Mouse (Mus musculus) thymus, postnatal 4 days (tissue): ENCODE measurements at regions not wholly inside any gene's neighbourhood (a gene's known extent, or its start where the extent isn't known, plus 50 kb on each side); places are given as distances from the start of the nearest gene placed in this dataset.
A peak's percentile ranks its signal among the peaks of the same experiment; 100 is the strongest.

ENCODE experiments used
- DNase-seq: peaks from one replicate; pipeline ENCODE4 v3.0.0; 2021

DNA sequence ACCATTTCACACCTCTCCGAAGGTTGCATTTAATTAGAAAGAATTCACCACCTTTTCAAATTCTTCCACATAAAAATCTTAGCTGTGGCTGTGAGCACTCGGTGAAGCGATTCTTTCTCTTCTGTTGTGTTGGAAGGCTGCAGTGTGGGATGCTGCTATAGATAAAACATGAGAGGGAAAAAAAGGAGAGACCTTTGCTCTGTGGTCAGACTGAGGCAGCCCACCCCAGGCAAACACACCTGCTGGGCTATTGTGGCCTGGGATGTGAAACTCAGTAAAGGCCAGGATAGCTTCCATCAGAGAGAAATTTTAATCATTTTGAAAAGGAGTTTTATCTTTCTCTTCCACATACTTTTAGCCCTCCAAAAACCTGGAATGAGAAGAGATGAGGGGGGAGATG lies 625.3 kb upstream of the Akr1e1 start:
- DNase-seq = no peak

DNA sequence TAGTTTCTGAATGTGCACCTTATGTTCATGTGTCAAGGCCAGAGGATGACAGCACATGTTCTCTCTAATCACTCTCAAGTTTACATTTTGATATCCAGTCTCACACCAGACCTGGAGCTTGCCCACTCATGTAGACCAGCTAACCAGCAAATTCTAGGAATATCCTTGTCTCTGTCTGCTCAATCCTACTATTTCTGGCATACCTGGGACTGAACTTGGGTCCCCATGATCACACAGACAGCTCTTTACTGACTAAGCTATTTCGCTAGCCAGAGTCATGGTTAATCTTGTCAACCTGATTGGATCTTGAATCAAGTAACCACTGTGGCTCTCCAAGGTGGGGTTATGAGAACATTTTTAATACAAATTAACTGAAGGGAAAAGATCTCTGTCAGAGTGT lies 625.9 kb upstream of the Klf6 start:
- DNase-seq = no peak

DNA sequence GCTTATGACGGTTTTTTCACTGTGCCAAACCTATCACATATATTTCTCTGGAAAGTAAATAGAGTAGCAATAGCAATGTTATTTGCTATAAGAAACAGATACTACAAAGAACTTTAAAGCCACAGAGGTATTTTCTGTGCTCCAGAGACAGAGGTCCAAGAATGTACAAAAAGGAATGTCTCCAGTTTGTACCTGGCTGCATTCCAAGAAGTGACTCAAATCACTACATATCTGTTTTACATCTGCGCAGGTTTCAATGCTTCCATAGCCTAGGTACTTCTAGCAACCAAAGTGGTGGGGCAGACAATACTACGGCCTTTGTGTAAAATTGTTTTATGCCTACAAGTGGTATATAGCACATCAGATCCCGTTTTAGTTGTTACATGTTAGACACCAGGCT lies 620.7 kb upstream of the Klf6 start:
- DNase-seq = no peak

DNA sequence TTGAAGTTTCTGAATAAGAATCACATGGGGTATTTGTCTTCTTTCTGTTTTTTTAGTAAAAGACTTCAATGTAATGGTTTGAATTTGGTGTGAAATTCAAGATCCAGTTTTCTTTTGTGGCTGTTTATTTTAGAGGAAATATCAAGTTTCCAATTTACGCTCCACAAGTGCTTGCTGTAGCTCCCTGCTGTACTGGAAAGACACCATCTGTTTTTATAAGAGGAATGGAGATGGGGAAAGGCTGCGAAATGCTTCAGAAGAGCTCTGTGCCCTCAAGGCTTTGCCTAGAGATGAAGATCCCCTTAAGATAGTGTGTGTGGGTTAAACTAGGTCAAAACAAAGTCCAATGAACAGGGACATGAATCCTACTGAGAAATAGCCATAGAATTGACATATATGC lies 618.5 kb upstream of the Klf6 start:
- no peak for DNase-seq

DNA sequence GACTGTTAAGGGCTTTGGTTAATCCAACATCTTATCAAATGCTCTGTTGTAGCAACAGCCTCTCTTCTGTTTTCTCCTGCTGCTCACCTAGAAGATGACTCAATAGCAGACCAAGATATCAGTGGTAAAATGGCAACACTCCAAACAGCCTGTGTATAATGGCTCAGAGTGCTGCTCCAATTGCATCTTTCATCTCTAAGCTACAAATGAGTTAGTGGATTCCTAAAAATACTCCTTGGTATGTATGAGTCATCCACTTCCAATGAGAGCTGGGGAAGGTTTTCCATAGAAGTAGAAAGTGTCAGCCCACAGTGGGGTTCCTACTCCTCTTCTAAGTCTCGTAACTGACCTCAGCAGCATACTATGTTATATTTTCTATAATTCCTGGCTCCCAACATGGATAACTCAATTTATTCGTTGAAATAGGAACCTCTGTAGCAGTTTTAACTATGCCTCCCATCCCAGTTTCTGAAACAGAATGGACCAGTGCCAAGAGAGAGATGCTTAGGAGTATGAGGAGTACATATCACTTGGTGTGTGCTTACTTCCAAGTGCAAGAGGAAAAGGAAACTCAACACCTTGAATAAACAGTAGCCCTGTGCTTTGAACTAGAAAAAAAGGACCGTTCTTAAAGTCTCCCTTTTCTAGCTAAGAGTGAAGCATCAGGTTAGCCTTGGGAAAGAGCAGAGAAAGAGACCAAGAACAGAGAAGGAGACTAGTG lies 612.5 kb upstream of the Klf6 start:
- DNase-seq = no peak

DNA sequence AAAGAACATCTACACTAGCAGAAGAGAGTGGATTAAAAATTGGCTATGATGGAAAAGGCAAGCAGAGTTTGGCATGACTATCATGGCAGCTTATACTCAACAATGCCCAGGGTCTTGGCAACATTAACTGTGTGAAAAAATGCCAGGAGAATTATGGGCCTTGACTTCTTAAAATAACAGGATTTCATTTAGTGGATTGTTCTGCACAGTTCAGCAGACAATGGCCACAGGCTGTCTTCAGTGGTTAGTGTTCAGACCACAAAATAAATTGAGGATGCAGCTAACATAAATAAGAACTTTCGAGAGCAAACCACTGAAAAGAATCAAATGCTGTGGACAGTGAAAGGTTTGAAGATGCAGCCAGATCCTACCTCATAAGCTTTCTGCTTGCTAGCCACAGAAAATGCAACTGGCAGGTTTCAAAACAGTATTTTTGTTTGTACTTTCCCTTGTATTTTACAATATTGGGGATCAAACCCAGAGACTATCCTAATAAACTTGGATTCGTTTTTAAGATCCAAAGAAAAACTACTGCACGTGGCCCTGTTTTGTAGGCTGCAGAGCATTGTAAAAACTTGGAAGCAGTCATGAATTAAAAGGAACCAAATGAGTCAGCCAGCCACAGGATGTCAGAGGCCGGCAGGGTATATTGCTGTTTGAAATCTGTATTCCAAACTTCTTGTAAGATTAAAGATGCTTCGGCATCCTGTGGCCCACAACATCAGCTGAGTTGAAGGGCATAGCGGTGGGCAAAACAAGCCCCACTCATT lies 603.2 kb upstream of the Klf6 start:
- DNase-seq = no peak

DNA sequence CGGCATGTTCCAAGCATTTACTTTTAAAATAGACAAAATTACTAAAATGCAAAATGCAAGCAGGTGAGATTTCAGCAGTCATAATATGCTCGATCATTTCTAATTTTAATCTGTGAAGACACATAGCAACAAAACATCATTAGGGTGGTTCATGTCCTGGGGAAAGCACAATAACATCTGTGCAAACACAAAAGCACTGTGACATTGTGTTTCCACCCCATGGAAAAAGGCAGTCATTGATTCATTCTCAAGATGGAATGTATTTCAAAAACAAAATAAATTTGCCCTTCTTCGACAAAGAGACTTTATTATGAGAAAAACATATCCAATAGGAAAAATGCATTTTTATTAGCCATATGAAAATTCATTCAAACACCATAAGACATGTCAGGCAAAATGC lies 601.5 kb upstream of the Klf6 start:
- no peak for DNase-seq

DNA sequence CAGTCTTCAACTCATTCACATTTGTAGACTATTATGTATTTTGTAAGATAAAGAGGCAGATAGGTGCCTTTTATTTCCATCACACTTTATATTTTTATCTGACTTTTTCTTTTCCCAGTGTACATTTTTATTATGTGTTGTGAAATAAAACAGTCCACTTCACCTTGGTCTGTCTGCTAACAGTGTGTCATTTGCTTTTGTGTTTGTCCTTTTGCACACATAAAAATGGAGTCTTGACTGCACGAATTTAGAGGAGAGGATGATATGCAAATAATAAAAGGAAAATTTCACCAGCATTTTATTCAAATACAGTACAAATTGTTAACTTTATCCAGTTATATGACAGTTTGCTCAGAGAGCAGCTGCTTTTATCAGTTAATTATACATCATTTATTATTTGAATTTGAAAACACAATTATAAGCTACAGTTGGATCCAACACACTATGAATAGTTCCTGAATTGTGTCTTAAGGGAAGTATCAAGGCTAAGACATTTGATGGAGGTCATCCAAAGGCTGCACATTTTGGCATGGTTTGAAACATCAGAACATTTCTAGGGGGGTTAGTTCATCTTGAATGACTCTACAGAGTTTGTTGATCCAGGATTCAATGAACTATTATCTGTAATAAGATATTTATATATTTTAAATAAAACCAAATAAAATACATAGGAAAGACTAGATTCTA lies 588.6 kb upstream of the Klf6 start:
- no peak for DNase-seq

DNA sequence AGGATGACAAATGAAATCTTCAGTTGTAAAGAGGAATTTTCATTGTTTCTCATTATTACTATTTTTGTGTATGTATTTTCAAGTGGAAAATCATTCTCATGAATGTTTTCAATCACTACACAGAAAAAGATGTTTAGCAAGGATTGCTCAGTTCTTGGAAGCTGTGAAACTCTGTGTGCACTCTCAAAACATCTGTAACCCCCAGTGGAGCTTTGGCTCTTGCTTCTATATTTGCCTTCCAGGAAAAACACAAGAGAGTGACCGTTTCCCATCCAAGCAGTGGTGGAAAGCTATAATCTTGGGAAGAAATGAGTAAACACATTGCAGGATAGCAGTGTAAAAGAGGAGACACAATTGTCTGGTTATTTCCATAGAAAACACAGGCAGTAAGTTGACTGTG lies 584.7 kb upstream of the Klf6 start:
- no peak for DNase-seq

DNA sequence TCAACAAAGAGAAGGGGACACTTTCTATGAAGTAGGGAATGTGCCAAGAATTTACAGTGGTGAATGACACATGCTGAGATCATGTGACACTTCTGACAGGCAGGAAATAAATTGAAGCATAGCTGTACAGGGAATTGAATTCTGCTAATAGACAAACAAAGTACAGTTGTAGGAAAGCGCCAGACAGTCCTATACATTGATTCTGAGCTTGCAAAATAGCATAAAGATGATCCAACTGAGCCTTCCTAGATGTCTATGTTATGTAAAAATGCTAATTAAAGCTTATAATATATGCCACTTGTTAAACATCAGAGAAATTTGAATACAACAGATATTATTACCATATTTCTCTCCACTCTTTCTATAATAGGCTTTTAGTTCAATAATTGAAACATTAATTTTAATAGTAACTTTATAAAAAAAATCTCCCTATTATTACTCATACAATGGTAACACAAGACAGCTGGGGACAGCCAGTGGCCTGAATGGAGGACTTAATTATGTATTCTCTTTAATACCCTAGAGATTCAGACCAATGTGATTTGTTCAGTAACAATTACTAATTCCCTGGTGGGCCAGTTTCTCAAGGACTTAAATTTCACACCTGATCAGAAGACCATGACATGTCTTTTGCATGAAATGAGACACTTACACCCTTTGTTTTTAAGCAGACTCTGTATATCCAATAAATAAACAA lies 571.4 kb upstream of the Klf6 start:
- DNase-seq = no peak

DNA sequence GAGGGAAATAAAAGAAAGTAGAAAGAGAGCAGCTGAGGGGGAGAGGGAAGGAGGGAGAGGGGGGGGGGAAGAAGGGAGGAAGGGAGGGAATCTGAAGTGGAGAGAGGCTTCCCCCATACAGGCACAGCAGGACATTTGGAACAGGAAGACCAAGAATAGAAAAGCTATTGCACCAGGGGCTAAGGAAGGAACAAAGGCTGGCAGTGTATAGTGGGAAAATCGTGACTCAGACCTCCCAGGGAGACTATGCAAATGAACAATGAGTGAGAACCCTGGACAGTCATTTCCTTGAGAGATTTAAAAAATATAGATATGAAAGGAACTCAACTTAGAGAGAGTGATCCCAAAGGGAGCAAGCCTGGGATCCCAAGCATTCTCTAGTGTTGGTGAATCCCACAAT lies 559.1 kb upstream of the Klf6 start:
- no peak for DNase-seq

DNA sequence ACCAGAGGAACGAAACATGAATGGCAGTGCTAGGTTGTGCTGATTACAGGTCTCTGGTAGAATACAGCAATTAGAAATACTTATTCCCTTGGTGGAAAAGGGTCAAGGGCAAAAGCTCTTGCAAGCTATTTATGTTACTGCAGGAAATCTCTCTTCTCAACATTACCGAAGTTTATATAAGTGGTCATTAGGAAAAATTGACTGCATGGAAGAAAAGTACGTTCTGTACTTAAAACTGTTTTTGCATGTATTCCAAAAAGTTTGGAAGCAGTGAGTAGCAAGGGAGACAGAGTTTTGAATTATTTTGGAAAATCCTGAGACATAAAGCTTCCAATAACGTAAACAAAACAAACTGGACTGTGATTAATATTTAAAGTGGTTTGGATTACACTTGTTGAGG lies 554.6 kb upstream of the Klf6 start:
- no peak for DNase-seq

DNA sequence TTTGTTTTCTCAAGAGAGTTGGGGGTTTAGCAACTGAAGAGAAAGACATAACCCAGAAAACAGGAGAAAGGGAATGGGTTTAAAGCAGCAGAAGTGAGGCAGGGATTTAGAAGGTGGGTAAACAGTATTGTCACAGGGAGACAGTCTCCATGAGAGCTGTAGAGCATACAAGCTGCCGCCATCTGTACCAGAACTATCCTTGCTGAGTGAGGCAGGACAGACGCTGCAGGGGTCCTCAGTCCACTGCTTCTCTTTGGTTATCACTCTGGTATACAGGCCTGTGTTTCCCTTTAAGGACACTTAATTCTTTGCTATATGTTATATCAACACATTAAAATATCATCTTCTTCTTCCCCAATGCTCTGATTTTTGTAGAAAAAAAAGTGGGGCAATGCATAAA lies 548.0 kb upstream of the Klf6 start:
- DNase-seq = peak; percentile 14

DNA sequence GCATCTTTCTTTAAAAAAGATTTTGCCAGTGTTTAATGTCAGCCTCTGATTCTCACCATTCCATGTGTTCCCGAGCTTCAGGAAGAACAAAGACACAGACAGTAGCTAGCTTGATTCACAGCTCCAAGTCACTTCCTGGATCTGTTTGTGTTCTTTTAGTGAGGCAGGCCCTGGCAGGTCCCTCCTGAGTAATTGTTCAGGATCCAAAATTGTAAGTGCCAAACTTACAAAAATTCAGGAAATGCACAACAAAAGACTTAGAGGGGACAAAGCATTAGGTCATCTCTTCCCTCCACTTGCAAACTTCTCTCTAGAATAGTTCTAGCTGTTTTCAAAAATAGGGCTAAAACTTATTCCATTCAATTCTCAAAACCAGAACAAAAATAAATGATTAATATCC lies 546.3 kb upstream of the Klf6 start:
- no peak for DNase-seq

DNA sequence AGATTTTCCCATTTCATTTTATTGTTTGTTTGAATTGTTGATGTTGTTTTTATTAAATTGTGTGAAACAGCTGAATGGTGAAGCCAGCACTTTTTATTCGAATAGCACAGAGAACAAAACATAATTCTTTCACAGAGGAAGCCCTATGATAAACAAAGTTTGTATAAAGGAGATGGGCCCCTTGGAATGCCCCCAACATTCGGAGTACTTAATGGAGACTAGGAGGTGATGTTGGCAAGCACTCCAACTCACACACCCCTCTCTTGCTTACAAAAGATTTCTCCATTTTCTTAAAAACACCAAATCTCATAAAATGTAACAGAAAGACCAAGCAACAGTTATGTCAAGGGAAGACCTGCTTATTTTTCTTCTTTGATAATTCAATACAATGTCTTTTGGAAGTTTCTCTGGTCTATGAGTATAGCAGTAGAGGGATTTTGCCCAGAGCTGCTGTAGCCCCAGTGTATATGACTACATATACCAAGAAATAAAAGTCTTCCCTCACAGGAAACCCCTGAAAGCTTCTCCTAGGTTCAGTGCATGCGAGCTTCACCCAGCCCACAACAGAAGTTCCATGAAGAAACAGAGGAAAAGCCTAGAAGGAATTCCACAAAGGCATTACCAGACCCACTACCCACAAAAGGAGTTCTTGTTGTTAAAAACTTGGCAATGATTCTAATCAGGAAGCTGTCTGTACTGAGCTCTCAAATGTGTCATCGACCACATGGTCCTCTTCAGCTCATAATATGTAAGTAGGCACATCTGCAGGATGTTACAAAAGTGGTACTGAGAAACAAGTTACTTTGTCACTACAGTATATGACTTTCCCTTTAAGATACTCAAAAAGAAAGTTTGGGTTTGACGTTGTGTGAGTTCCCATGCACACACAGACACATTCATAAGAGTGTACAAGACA lies 543.1 kb upstream of the Klf6 start:
- no peak for DNase-seq

DNA sequence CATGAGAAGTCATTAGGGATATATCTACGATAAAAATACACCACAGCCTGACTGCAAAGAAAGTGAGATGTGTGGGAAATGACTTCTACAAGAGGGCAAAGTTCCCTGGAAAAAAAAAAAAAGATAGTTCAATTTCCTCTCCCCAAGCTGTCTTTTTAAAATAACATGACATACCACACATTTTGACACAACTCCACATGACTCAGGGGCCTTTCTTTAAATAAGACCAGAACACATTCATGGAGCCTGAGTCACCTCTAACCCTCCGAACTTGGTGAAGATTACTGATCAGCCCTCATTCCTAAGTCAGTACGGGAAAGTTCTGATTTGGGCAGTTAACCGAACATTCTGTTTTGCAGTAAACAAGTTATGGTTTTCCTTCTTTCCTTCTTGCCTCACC lies 515.6 kb upstream of the Klf6 start:
- DNase-seq = no peak

DNA sequence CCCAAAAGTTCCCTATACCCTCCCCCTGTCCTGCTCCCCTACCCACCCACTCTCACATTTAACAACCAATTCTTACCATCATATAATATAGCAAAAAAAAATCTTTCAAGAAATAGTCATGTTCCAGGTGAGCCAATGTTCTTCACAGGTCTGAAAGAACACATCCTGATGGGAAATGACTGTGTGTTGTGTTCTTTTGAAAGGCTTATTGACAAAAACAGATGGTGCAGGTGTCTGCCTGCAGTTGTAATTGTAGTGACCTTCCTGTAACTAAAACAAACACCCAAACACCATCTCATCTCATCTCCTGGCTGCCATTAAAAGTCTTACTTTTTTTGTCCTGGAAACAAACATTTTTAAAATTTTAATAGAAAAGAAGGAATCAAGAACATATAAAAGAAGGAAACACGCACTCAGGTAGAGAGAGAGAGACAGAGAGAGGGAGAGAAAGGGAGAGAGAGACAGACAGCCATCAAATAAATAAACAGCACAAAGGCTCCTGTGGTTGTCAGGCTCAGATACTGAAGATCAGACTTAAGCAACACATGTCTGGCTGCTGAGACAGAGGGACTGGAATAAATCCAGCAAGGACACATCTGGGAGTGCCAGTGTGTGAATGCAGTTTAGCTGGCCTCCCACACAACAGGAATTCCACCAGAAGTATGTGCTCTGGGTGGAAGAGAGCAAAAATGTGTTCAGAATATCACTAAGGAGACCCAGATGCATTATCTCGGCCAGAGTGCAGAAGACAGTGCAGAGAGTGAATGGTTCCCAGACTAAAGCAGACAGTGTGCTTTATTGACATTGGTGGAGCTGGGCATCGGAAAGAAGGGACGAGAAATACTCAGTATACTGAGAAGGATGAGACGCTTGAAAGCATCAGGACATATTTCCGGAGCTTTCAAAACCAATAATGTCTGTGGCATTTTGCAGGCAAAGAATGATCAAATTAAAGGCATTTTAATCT lies 513.5 kb upstream of the Klf6 start:
- DNase-seq = no peak

DNA sequence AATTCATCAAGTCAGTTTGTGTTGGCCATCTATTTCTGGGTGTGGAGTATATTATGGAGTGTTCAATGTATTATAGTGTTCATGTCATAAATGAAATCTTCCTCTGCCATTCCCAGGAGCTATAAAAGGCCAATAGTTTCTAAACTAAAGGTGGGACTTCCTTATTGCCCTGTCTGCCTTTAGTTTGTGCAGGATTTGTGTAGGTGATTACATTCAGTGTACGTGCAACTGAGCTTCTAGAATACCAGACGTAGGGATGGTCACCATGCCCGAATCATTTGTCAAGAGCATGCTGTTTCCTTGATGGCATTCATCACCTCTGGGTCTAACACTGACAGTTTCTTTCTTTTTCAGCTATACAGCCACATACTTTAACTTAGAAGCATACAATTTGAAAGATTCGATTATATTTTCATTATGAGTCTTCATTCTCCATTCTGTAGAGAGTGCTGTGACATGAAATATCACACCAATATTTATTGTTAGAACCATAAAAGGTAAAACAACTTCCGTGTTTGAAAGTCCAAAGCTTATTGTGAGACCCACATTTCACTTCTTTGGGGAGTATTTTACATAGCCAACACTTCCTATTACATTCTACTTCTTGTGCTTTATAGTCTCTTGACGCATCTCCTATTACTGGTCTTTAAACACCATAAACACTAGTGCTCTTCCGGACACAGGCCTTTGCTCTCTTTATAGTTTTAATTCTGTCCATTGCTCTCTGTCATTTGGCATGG lies 494.1 kb upstream of the Klf6 start:
- no peak for DNase-seq

DNA sequence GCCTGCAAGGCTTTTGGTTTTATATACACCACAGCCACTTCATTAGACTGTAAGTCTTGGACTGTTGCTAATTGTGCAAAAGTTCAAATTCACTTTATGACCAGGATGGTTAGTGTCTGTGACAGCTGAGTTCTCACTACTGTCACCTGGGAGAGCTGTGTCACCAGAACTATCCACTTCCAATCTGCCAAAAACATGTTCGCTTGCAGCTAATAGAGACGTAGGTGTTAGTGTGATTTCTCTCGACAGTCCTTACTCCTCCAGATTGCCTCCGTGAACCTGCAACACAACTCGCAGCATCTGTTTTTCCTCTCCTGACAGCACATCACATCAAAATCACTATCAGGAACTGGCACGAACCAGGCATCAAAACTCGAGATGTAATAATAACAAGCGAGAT lies 491.3 kb upstream of the Klf6 start:
- no peak for DNase-seq

DNA sequence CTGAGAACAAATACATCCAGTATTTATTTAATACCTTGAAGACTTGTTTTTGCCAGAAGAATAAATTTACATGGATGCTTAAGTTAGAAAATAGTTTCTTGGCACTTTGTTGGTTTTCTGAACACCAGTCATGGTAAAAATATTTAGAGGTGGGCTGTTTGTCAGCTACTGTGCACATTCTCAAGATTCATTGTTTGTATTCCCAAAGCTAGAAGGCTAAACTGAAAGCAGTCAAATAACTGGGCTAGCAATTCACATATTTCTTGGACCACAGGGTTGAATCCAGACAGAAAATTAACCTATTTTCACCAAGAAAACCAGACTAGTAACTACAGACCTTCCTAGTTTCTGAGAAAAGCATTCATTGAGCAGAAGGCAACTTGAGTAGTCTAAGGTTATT lies 488.1 kb upstream of the Klf6 start:
- DNase-seq = no peak
